Mouse (Mus musculus) heart, embryonic 14.5 days (tissue): Measurements from ENCODE around the gene Tmem217. TPM values are rescaled to one million over a fixed set of nuclear protein-coding genes. Genes with fewer than 3 reads are reported as not detected.

ENCODE experiments used
- ATAC-seq: fragments of 200-750 bp; cut with Nextera tagmentation; 2 replicates; pipeline ENCODE4 v1.8.0; 2017; ENCODE audit warnings: low read depth, moderate TSS enrichment; ENCODE audit not compliant: insufficient number of reproducible peaks, insufficient read depth, low FRiP score
- H3K27ac ChIP-seq, 2 experiments: fragments of 200-500 bp in 1 of 2; fragments of 300-500 bp in 1 of 2; sonication (generic) in 1 of 2; replicated peaks in 1 of 2; 2 replicates each; pipeline ENCODE4 v1.5.1; 2012 to 2014; ENCODE audit warnings: low read depth in 2 of 2, low read length in 2 of 2, control low read depth in 1 of 2, mild to moderate bottlenecking in 1 of 2, mixed read lengths in 1 of 2; ENCODE audit not compliant: control insufficient read depth in 1 of 2, insufficient read depth in 1 of 2
- H3K27me3 ChIP-seq: fragments of 300-500 bp; sonication (generic); 2 replicates; pipeline ENCODE4 v1.6.1; 2014; ENCODE audit warnings: mild to moderate bottlenecking, low read length, control low read depth; ENCODE audit not compliant: control insufficient read depth, insufficient read depth
- H3K36me3 ChIP-seq: fragments of 300-500 bp; sonication (generic); 2 replicates; pipeline ENCODE4 v1.6.1; 2014; ENCODE audit warnings: mild to moderate bottlenecking, control low read depth, low read length, mixed read lengths; ENCODE audit not compliant: control insufficient read depth, insufficient read depth
- H3K4me1 ChIP-seq, 2 experiments: fragments of 200-500 bp in 1 of 2; fragments of 300-500 bp in 1 of 2; sonication (generic) in 1 of 2; 2 replicates each; pipeline ENCODE4 v1.6.1; 2012 to 2014; ENCODE audit warnings: low read length in 2 of 2, control low read depth in 1 of 2, mixed read lengths in 1 of 2; ENCODE audit not compliant: control insufficient read depth in 2 of 2, insufficient read depth in 2 of 2
- H3K4me2 ChIP-seq: fragments of 300-500 bp; sonication (generic); 2 replicates; pipeline ENCODE4 v1.6.1; 2014; ENCODE audit warnings: mild to moderate bottlenecking, low read length
- H3K4me3 ChIP-seq, 2 experiments: fragments of 200-500 bp in 1 of 2; fragments of 300-500 bp in 1 of 2; sonication (generic) in 1 of 2; 2 replicates each; pipeline ENCODE4 v1.5.1; 2012 to 2014; ENCODE audit warnings: low read length in 2 of 2, mild to moderate bottlenecking in 2 of 2, control low read depth in 1 of 2, low read depth in 1 of 2, moderate library complexity in 1 of 2; ENCODE audit not compliant: control insufficient read depth in 1 of 2, insufficient read depth in 1 of 2
- H3K9ac ChIP-seq: fragments of 300-500 bp; sonication (generic); 2 replicates; pipeline ENCODE4 v1.6.1; 2014; ENCODE audit warnings: mild to moderate bottlenecking, low read length
- H3K9me3 ChIP-seq: fragments of 300-500 bp; sonication (generic); 2 replicates; pipeline ENCODE4 v1.6.1; 2016; ENCODE audit warnings: low read length, control low read depth; ENCODE audit not compliant: control insufficient read depth
- WGBS: fragments of 180-500 bp; shearing (Covaris S2); extraction: QIAGEN DNeasy Blood & Tissue Kit; methylation state at CpG from one replicate; pipeline ENCODE4 v1.1.7; 2014; 5-methylcytosine and 5-hydroxymethylcytosine counted together
- polyA plus RNA-seq: library from polyadenylated mRNA; unstranded; fragments of >200 nt; fragmentation: Nextera tagmentation; extraction: Ambion mirVana; gene quantifications from 2 replicates; pipeline ENCODE4 v1.2.1, GENCODE M21; 2014

The Tmem217 gene
- polyA plus RNA-seq, 1 experiment from 2014 or later, result 0.41 TPM

GRCm38 (mm10) chr17:29497071-29497354 is 55.2 kb downstream of the Tmem217 start:
- Histone ChIP-seq H3K9me3 (no peaks in the 10 kb centered on the region), H3K36me3 (peaks cover 23% of the 10 kb centered on the region), H3K4me3 (no peak overlapping the region), H3K4me2 (no peak overlapping the region), H3K27ac (no peak overlapping the region), H3K4me1 (peaks cover 0 to 8% of the 10 kb centered on the region in 2 experiments; a peak in 2 of 4 replicates), H3K27me3 (no peaks in the 10 kb centered on the region), H3K9ac (no peak overlapping the region)
- 89% methylated on average over 3 of the region's 3 CpGs for WGBS
- ATAC-seq, result no peak

GRCm38 (mm10) chr17:29496211-29497070 is 55.7 kb downstream of the Tmem217 start:
- Histone ChIP-seq H3K4me2 (no peak overlapping the region), H3K9ac (no peak overlapping the region), H3K9me3 (no peaks in the 10 kb centered on the region), H3K27me3 (no peaks in the 10 kb centered on the region), H3K36me3 (peaks cover 23% of the 10 kb centered on the region), H3K4me3 (no peak overlapping the region), H3K27ac (no peak overlapping the region), H3K4me1 (peaks cover 0 to 8% of the 10 kb centered on the region in 2 experiments; a peak in 2 of 4 replicates)
- 66% methylated on average over 6 of the region's 6 CpGs for WGBS
- no peak for ATAC-seq

GRCm38 (mm10) chr17:29494732-29495076 is 57.5 kb downstream of the Tmem217 start:
- WGBS, result 74% methylated on average over 7 of the region's 8 CpGs
- Histone ChIP-seq H3K4me1 (peaks cover 0 to 8% of the 10 kb centered on the region in 2 experiments; a peak in 2 of 4 replicates), H3K27ac (no peak overlapping the region), H3K36me3 (peaks cover 23% of the 10 kb centered on the region), H3K4me2 (0 out of 2 replicates have a peak overlapping the region, but pooled peaks have one; percentile 2), H3K4me3 (no peak overlapping the region), H3K9ac (no peak overlapping the region), H3K9me3 (no peaks in the 10 kb centered on the region), H3K27me3 (no peaks in the 10 kb centered on the region)
- no peak for ATAC-seq

GRCm38 (mm10) chr17:29494062-29494731 is 58.0 kb downstream of the Tmem217 start:
- 78% methylated on average over 10 of the region's 10 CpGs for WGBS
- Histone ChIP-seq H3K4me1 (peaks cover 0 to 8% of the 10 kb centered on the region in 2 experiments; a peak in 3 of 4 replicates), H3K4me3 (peak overlapping the region in 1 of 2 experiments; percentile 3; a peak in 1 of 4 replicates), H3K27me3 (no peaks in the 10 kb centered on the region), H3K27ac (no peak overlapping the region), H3K36me3 (peaks cover 23% of the 10 kb centered on the region), H3K4me2 (0 out of 2 replicates have a peak overlapping the region, but pooled peaks have one; percentile 2), H3K9ac (no peak overlapping the region), H3K9me3 (no peaks in the 10 kb centered on the region)
- no peak for ATAC-seq

GRCm38 (mm10) chr17:29493461-29493980 is 58.7 kb downstream of the Tmem217 start:
- H3K27me3 ChIP-seq, result no peaks in the 10 kb centered on the region
- H3K4me1 ChIP-seq, result peaks cover 1 to 14% of the 10 kb centered on the region in 2 experiments
- H3K4me3 ChIP-seq, result peak overlapping the region in 1 of 2 experiments; percentile 67; a peak in 2 of 4 replicates
- 78% methylated on average over 11 of the region's 11 CpGs for WGBS
- H3K36me3 ChIP-seq, result peaks cover 23% of the 10 kb centered on the region
- peak overlapping the region; percentile 68 for H3K4me2 ChIP-seq
- no peaks in the 10 kb centered on the region for H3K9me3 ChIP-seq
- H3K27ac ChIP-seq, result no peak overlapping the region
- no peak for ATAC-seq
- peak overlapping the region; percentile 12; the same call in 1 of the 2 replicates for H3K9ac ChIP-seq

- 3% methylated on average over 21 of the region's 22 CpGs for WGBS
- Histone ChIP-seq H3K9me3 (no peaks in the 10 kb centered on the region), H3K4me1 (peaks cover 2 to 16% of the 10 kb centered on the region in 2 experiments), H3K27me3 (no peaks in the 10 kb centered on the region), H3K9ac (peak overlapping the region; percentile 91), H3K4me2 (peak overlapping the region; percentile 68), H3K36me3 (peaks cover 23% of the 10 kb centered on the region), H3K4me3 (peak overlapping the region; percentile 67 to 84), H3K27ac (peak overlapping the region; percentile 58 to 89)
- ATAC-seq, result no peak
Observed at GRCm38 (mm10) chr17:29492269-29493191, 59.7 kb downstream of the Tmem217 start.
